Mouse (Mus musculus) yolk sac, embryonic 10.5 days (tissue): Measurements from ENCODE around the gene Usp8.

Source experiments
- DNase-seq: peaks from one replicate; pipeline ENCODE4 v3.0.0-alpha.2; 2017; ENCODE audit warnings: low spot score

Gene Usp8

GRCm38 (mm10) chr2:126743389-126743788 lies 36.3 kb downstream of the Usp8 start:
- DNase-seq = no peak

- no peak for DNase-seq
These were observed 48.5 kb downstream of the Usp8 start for GRCm38 (mm10) chr2:126755664-126756063.

DNA sequence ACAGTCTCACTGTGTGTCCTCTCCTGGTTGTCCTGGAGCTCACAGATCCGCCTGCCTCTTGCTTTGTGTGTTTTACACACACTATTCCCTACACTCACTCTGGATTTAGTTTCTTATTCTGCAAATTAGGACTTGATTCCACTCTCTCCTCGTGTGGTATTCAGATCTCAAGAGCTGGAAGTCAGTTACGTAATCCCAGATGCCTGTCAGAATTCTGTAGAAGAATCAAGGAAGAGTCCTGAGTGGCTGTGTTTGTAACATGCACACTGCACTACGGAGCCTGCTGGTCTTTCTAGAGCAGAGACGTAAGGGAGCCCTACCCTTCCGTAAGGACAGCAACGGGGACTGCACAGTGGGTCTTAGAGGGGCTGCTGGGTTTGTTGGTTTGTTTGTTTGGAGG lies 52.2 kb downstream of the Usp8 start:
- no peak for DNase-seq

DNA sequence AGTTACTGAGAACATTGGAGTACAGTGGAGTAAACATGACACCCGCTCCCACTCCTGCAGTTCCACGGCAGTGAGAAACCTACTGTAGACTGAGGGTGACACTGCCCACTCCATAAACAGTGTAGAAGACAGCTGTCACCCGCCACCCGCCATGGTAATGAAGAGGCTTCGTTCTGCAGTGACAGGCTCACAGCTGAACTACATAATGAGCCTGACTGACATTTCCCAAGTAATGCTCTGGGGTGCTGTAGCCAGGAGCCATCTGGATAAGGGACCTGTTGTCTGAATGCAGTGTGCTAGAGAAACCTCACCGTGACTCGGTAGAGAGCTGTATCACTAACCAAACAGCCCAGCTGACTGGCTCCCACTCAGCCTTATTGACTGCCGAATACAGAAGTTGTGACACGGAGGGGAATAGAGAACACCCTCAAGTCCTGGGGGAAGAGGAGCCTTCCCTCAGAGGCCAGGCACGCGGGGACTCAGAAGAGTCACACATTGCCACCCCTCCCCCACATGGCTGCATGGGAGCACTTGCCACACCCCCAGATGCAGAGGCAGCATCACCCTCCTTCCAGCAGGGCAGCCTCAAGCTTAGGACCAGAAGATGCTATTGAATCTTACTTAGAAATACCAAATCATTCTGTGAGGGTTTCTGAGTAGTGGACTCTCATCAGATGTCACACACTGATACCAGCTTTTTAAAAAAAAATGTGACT lies 58.9 kb downstream of the Usp8 start:
- no peak for DNase-seq

DNA sequence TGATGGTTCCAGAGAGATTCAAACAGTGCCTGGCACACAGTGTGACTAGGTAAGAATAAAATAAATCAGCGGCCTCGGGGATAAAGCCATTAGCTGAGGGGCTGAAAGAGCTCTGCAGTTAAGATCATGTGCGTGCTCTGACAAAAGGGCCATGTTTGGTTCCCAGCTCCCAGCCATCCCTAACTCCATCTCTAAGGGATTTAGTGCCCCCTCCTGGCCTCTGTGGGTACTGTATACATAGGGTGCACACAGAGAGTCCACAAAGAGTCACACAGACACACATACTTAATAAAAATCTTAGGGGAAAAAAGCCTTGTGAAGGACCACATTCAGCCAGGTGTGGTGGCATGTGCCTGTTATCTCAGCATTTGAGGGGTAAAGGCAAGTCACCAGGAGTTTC lies 60.5 kb downstream of the Usp8 start:
- DNase-seq = no peak

GRCm38 (mm10) chr2:126768194-126768593 lies 61.1 kb downstream of the Usp8 start:
- DNase-seq = no peak

- no peak for DNase-seq
These were observed 62.5 kb downstream of the Usp8 start for GRCm38 (mm10) chr2:126769431-126770181.

DNA sequence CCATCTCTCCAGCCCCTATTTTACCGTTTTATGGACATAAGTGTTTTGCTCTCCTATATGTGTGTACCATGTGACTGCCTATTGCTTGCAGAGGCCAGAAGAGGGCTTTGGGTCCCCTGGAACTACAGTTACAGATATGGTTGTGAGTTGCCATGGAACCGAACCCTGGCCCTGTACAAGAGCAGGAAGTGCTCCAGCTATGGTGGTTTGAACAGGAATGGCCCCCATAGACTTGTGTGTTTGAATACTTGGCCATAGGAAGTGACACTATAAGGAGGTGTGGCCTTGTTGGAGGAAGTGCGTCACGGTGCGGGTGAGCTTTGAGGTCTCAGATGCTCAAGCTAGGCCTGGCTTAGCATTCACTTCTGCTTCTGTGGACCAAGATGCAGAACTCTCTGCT lies 65.1 kb downstream of the Usp8 start:
- DNase-seq = no peak

DNA sequence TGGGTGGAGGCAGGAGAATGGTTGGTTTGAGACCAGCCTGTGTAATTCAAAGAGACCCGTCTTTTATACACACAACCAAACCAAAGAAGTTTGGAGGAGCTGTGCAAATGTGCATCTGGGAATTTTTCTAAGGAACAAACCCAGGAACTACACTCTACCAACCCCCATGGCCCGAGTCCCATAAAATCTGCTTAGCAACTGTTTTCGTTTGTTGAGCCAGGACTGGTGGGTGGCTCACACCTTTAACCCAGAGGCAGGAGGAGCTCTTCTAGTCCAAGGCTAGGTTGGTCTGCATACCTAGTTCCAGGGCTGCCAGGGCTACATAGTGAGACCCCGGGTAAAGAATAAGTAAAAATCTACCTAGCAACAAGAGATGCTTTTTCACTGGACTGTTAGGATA lies 68.8 kb downstream of the Usp8 start:
- no peak for DNase-seq

DNA sequence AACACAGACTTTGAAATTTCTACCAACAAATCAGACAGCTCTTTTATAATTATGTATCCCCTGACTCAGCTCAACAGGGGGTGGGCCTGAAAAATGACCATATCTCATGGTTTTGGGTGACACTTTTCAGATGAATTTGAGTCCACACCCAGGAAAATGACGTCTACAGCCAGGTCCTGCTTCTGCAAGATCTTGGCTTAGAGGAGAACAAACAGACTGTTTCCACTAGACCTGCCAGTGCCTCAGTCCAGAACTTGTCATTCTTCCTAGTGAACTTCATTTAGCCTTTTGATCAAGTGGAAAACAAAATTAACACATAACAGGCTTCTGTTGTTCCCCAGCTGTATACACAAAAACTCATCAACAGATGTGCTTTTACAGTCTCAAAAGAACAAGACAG lies 69.3 kb downstream of the Usp8 start:
- DNase-seq = no peak

GRCm38 (mm10) chr2:126778806-126779205 lies 71.7 kb downstream of the Usp8 start:
- peak; percentile 30 for DNase-seq

DNA sequence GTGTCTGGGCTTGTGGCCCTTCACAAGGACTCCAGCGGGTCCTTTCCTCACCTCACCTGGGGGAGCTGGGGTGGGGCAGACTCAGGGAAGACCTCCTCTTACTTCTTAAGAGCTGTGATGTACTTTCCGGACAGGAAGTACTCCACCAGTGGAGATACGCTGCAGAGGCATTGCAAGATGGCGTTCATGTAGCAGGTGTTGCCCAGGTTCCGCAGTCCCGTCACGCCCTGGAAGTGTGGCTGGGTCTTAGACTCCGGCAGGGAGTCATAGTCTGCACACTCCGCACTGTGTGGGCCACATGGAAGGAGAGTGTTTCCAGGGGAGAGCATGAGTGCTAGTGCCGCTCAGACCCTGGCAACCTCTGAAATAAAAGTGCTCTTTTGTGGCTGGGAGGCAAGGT lies 73.2 kb downstream of the Usp8 start:
- DNase-seq = no peak

GRCm38 (mm10) chr2:126781478-126781877 lies 74.3 kb downstream of the Usp8 start:
- no peak for DNase-seq

DNA sequence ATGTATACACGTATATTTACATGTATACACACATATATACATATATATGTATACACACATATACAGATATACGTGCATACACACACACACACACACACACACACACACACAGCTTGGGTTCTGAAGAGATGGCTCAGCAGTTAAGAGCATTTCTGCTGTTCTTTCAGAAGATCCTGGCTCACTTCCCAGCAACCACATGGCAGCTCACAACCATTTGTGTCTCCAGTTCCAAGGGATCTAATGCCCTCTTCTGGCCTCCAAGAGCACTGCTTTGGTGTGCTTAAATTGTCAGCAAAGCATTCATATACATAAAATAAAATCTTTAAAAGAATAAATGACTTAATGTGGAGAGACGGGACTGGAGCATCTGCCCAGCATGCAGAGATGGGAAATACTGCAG lies 75.3 kb downstream of the Usp8 start:
- no peak for DNase-seq

- no peak for DNase-seq
These were observed 76.2 kb downstream of the Usp8 start, which contains the start of gene Usp50 for GRCm38 (mm10) chr2:126783370-126783769. Gene Usp50 (minus strand): TSS chr2:126783470.

- DNase-seq = no peak
These were observed 80.7 kb downstream of the Usp8 start for GRCm38 (mm10) chr2:126787721-126788342.

DNA sequence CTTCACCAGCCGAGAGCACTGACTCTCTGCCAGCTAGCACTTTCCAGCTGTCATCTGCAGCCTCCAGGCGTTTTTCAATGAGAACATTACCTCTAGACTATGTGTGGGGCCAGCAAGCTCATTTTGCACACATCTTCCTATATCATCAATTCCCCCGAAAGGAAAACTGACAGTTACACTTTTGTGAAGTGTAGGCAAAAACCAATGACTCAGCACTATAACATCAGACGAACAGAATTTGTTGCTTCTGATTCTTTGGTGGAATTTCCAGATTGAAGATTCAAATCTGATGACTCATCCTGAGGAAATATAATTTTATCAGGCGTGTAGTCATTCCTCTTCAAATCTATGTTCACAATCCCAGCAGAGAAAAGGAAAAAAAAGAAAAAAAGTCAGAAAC lies 85.5 kb downstream of the Usp8 start:
- no peak for DNase-seq

DNA sequence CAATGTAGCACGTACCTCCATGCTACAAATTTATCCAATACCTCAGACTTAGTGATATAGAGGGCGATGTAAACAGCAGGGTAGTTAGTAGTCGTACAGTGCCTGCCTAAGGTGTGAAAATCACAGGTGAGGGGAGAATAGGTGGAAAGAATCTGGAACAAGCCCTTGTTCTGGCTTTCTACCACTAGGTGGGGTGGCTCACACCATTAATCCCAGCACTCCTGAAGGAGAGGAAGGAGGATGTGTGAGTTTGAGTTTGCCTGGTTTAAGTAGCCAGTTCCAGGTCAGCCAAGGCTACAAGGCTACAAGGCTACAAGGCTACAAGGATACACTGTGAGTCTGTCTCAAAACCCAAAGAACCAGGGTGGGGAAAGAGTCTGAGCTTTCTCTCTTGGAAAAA lies 88.6 kb downstream of the Usp8 start:
- no peak for DNase-seq

DNA sequence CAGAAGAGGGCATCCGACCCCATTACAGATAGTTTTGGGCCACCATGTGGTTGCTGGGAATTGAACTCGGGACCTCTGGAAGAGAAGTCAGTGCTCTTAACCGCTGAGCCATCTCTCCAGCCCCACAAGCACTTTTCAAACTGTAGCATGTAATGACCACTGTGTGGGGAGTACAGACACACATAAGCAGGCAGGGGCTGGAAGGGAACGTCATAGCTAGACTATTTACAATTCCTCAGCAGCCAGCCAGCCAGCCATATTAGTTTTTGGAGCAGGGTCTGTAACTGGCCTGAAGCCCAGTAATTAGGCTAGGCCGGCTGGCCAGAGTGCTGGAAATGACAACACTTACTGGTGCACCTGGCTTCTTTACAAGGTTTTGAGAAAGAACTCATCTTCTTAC lies 91.3 kb downstream of the Usp8 start:
- no peak for DNase-seq

GRCm38 (mm10) chr2:126801980-126802379 lies 94.9 kb downstream of the Usp8 start:
- DNase-seq = no peak
